Mouse (Mus musculus) gastrocnemius, adult 2 months (tissue): Measurements from ENCODE around the gene Pum2. TPM values are rescaled to one million over a fixed set of nuclear protein-coding genes. Genes with fewer than 3 reads are reported as not detected.

ENCODE experiments used
- DNase-seq: peaks from one replicate; pipeline ENCODE4 v3.0.0; 2022
- H3K27ac ChIP-seq: fragments of 200-600 bp; 2 replicates; pipeline ENCODE4 v1.8.1; 2022; ENCODE audit warnings: mild to moderate bottlenecking
- H3K4me3 ChIP-seq: fragments of 200-600 bp; 2 replicates; pipeline ENCODE4 v1.8.1; 2022; ENCODE audit warnings: mild to moderate bottlenecking, moderate library complexity
- CTCF ChIP-seq: fragments of 200-600 bp; IDR thresholded peaks from 2 replicates; pipeline ENCODE4 v1.8.1; 2022; ENCODE audit warnings: antibody characterized with exemption, mild to moderate bottlenecking, moderate library complexity
- intact Hi-C: fragments of 180-260 bp; cut with DNase I; formaldehyde crosslinking; loops from one replicate; pipeline ENCODE4 v1.15.1; 2025
- total RNA-seq, 2 experiments: library from RNA; stranded (reverse); gene quantifications; 2 replicates each; pipeline ENCODE4 v1.2.3; 2021

Pum2 gene
- total RNA-seq, 2 experiments from 2014 or later, result 83.1 to 83.6 TPM

DNA sequence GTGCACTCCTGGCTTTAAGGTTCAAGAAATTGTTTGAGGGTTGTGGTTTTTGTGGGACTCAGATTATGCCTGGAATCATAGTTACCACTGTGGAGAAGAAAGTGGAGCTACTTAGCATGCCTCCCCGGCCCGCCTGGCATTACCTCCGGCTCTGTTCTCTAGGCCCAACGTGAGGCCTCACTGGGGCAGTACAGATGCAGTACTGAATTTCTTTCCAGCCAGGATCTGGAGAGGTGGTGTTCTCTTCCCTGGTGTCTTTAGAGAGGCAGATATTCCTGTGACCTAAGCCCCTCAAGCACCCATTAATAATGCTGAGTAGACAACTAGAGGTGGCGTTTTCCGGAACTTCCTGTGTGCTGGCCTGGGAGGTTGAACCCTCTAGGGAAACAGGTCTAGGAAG lies 99.4 kb downstream of the Pum2 start:
- H3K4me3 ChIP-seq, result peak overlapping the region; percentile 75
- H3K27ac ChIP-seq, result peak overlapping the region; percentile 70
- intact Hi-C loops, result loop anchor here (5.0 kb wide), 1 partner anchor 114 kb away; no protein-coding TSS in a partner anchor
- TF ChIP-seq CTCF, result no peak
- DNase-seq, result no peak

DNA sequence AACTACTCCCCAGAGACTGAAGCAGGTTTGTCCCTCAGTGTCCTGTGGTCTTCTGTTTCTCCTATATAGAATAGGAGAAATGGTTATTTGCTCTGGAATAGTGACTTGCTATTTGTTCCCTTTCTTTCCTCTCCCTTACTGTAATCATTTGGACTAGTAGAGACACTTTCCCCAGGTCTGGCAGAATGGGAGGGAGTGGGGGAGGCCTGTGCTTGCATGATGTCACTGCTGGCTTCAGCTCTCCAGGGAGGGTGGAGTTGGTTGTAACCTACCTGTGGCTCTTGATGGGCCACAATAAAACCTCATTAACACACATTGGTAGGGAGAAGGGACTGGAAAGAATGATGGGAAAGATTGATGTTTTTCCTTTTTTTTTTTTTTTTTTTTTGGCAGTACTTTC lies 100.2 kb downstream of the Pum2 start:
- Histone ChIP-seq H3K27ac (no peak overlapping the region), H3K4me3 (no peak overlapping the region)
- intact Hi-C loops, result loop anchor here (5.0 kb wide), 1 partner anchor 113 kb away; no protein-coding TSS in a partner anchor
- TF ChIP-seq CTCF, result no peak
- DNase-seq, result peak; percentile 13

DNA sequence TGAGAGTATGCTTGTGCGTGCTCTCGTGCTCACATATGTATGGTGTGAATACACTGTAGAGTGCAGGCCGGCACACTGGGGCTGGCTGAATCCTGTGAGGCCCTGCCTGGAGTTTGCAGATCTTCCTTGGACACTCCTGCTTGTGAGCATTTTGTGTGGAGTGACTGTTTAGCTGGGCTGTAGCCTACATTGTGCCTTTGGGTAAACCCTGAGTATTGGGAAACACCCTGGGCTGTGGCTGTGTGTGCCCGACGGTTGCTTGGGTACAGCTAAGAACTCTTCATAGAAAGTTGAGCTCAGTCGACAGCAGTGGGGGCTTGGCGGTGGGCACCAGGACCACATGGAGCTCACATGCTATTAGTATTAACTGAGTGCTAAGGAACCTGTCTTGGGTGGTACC lies 102.3 kb downstream of the Pum2 start:
- DNase-seq, result no peak
- Histone ChIP-seq H3K27ac (no peak overlapping the region), H3K4me3 (no peak overlapping the region)
- intact Hi-C loops, result no loop called here
- no peak for TF ChIP-seq CTCF

DNA sequence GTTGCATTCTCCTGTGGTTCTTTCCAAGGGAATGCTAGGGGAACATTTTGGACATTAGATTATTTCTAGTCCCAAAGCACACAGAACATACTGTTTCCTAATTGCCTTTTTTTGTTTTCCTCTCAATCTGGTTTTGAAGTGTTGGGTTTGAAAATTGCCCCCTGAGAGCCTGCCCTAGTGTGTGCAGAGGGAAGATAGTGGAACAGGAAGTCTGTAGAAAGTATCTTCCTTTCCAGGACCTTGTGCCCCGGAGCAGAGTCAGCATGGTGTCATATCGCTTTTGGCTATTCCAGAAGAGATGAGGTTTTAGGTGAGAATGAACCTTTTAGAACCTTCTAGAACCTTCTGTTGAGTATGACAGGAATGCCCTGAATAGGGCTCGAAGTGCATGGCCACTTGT lies 102.8 kb downstream of the Pum2 start:
- DNase-seq, result no peak
- intact Hi-C loops, result no loop called here
- TF ChIP-seq CTCF, result no peak
- H3K4me3 ChIP-seq, result no peak overlapping the region
- H3K27ac ChIP-seq, result no peak overlapping the region

DNA sequence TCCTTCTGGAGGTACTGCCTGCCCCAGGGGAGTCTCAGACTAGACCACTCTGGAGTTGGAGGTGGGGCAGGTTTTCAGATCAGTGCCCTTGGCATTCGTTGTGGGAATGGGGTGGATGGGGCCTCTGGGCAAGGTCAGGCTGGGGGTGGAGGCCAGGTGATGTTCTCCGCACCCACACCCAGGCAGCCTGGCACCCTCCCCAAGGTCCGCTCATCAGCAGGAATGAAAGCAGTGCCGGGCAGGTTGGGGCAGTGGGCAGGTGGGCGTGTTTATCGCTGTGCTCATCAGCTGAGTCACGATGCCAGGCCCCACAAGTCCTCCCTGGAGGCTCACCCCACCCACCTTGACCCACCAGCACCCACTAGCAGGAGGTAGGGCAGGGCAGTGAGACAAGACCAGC lies 104.2 kb downstream of the Pum2 start:
- no peak for TF ChIP-seq CTCF
- intact Hi-C loops, result no loop called here
- Histone ChIP-seq H3K27ac (no peak overlapping the region), H3K4me3 (no peak overlapping the region)
- DNase-seq, result peak; percentile 17

DNA sequence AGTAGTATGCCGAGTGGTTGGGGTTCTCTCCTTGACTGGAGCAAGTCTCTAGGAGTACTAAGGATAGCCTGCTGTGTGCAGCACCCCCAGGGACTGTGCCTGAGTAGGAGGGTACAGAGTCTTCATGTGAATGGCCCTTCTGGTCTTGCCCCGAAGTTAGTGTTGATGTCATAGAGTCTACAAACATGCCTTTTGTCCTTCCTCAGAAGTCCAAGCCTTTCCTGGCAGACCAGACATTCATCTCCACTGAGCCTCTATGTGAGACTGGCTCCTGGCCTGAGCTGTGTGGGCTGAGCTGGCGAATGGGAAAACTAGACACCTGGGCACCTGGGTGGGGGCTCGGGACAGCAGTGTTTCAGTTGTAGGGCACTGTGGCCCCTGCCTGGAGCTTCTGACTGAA lies 105.9 kb downstream of the Pum2 start:
- no peak overlapping the region for H3K4me3 ChIP-seq
- no peak for TF ChIP-seq CTCF
- no peak overlapping the region for H3K27ac ChIP-seq
- DNase-seq, result no peak
- intact Hi-C loops, result no loop called here

DNA sequence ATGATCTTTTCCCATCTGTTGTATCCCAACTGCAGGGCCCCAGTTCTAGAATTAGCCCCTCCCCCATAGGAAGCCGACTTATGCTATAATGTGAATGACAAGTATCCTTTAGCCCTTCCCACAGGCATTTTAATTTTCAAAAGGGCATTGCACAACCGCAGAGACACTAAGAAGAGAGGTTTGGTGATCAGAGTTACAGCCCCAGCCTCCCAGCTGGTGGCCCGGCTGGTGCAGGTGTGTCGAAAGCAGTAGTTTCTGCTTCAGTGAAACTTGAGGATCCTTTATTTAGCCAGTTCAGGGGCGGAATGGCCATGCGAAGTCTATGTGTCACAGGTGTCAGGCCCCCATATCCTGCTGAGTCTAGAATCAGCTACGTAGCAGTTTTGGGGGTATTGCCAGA lies 107.2 kb downstream of the Pum2 start:
- intact Hi-C loops, result no loop called here
- no peak overlapping the region for H3K27ac ChIP-seq

DNA sequence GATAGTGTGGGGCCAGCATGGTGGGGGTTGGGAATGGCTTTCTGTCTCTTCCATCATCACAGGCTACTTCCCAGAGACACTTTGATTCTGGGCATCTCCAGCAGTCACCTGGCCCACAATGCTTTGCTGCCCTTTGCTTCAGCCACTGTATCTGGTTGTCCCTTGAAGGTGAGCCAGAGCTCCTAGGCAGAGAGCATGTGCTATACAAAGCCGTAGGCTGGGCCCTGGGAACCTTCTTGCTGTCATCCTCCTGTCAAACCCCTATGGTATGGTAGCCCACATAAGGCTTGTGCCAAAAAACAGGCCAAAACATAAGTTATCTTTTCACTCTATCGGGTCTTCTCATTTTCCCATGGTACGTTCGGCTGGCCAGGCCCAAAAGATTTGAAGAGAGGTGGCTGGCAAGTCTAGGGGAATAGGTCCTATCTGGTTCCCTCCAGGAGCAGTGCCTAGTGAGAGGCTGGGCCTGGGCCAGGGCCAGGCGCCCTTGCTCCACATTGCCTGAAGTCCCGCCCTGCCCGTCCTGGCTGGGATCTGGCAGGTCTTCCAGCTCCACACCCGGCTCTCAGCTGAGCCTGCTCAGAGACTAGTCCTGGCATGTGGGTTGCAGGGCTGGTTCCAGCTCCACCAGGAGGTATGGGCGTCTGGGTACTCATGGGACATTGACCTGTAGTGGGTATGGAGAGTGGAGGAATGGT lies 107.9 kb downstream of the Pum2 start:
- peak overlapping the region; percentile 16; the same call in 1 of the 2 replicates for H3K27ac ChIP-seq
- peak; percentile 90 for DNase-seq
- TF ChIP-seq CTCF, result no peak
- H3K4me3 ChIP-seq, result no peak overlapping the region
- intact Hi-C loops, result no loop called here

More for the DNA sequence above, 107.2 kb downstream of the Pum2 start:
- DNase-seq, result no peak
- no peak overlapping the region for H3K4me3 ChIP-seq
- TF ChIP-seq CTCF, result no peak

DNA sequence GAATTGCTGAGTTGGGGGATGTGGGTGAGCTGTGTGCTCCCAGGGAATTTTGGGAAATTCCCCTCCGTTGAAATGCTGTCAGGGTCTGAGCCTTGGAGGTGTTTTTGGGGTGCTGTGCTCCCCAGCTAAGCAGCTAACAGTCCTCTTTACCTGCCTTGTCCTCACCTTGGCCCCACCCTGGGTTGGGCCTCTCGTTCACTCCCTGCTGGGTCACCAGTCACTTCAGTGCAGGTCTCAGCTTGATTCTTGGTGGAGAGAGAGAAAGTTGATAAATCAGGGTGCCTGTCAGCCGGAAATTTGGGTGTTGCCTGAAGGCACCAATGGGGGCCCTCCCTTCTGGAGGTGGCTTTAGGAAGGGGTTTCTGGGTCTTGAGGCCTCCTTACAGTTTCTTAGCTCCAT lies 108.6 kb downstream of the Pum2 start:
- no peak for TF ChIP-seq CTCF
- H3K4me3 ChIP-seq, result no peak overlapping the region
- intact Hi-C loops, result no loop called here
- H3K27ac ChIP-seq, result peak overlapping the region; percentile 16; the same call in 1 of the 2 replicates
- no peak for DNase-seq

DNA sequence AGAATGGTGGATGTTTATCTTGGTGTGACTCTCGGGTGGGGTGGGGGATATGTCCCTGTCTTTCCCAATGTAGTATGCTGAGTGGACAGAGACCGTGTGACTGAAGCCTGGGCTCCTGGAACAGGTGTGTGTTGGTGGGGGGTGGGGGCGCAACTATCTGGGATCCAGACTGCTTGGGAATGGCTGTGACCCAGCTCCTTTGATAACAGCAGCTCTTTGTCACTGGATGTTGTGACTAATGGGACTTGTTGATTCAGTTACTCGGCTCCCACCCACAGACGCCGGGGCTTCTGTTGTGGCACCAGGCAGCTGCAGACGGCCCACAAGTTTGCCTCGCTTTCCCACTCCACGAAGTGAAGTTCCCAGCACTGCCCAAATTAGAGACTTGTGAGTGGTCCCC lies 110.3 kb downstream of the Pum2 start:
- H3K4me3 ChIP-seq, result no peak overlapping the region
- no peak for DNase-seq
- intact Hi-C loops, result no loop called here
- H3K27ac ChIP-seq, result no peak overlapping the region
- TF ChIP-seq CTCF, result no peak

DNA sequence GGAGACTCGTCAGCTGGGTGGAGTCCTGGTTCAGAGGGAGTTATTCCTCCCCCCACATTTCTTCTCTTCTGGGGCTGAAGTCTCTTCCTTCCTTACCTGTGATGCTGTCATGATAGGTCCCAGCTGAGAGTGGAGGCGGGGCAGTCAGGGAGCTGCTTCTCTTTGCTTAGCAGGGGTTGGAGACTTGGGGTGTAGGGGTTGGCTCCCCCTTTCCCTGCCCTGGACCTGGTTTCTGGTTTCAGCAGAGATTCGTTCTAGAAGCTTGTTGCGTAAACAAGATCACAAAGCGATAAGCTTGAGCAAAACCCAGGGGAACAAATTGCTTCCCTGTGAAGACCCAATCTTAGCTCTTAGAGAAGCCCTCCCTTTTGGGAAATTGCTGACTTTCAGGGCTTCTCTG lies 112.5 kb downstream of the Pum2 start:
- intact Hi-C loops, result no loop called here
- H3K4me3 ChIP-seq, result no peak overlapping the region
- no peak for DNase-seq
- H3K27ac ChIP-seq, result no peak overlapping the region
- no peak for TF ChIP-seq CTCF

DNA sequence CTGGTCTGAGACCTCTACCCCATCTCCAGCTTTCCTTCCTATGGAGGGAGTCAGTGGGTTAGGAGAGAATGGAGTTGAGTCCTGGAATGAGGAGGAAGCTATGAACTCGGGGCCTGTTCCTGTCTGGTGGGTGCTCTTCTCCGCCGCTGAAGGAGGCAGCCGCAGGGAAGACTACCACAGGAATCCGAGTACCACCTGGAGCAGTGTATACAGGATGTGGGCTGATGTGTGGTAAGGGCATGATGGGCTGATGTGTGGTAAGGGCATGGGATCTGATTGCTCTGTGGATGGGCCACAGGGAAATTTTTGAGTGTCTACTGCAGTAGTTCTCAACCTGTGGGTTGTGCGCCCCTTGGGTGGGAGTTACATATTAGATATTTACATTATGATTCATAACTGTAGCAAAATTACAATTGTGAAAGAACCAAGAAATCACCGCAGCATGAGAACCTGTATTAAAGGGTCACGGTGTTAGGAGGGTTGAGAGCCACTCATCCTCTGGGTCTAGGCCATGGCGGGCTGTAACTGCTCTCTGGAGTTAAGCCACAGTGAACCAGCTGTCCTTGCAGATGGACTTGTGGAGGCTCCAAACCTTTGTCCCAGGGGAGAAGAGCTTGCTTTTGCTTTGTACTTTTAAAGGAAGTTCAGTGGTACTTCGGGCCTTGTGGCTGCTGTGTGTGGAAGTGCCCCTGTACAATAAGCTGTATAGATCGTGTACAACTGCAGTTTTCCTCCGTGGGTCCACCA lies 113.2 kb downstream of the Pum2 start:
- intact Hi-C loops, result no loop called here
- peak; percentile 51 for DNase-seq
- Histone ChIP-seq H3K4me3 (no peak overlapping the region), H3K27ac (no peak overlapping the region)
- TF ChIP-seq CTCF, result no peak

DNA sequence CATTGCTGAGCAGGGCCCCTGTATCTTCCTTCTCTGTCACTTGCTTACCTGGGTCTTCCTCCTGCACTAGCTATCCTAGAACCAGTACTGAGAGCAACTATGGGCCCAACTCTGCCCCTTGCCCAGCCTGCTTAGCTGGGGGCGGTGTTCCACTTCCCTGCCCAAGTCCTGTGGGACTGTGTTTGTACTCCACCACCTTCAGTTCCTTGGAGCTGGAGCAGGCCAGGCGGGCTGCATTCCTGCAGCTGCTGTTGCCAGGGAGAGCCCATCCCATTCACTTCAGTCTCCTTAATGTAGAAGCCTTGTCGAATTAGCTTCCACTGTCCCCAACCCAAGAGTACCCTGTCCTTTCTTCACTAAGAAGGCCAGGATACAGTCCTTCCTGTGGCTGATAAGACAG lies 114.5 kb downstream of the Pum2 start:
- Histone ChIP-seq H3K4me3 (no peak overlapping the region), H3K27ac (no peak overlapping the region)
- intact Hi-C loops, result no loop called here
- DNase-seq, result no peak
- no peak for TF ChIP-seq CTCF
